Mouse (Mus musculus) retina, embryonic 14.5 days (tissue): ENCODE results near the gene Plcd1.

Experiments used
- DNase-seq: peaks from one replicate; pipeline ENCODE4 v3.0.0-alpha.2; 2015; ENCODE audit warnings: low spot score

The Plcd1 gene

DNA sequence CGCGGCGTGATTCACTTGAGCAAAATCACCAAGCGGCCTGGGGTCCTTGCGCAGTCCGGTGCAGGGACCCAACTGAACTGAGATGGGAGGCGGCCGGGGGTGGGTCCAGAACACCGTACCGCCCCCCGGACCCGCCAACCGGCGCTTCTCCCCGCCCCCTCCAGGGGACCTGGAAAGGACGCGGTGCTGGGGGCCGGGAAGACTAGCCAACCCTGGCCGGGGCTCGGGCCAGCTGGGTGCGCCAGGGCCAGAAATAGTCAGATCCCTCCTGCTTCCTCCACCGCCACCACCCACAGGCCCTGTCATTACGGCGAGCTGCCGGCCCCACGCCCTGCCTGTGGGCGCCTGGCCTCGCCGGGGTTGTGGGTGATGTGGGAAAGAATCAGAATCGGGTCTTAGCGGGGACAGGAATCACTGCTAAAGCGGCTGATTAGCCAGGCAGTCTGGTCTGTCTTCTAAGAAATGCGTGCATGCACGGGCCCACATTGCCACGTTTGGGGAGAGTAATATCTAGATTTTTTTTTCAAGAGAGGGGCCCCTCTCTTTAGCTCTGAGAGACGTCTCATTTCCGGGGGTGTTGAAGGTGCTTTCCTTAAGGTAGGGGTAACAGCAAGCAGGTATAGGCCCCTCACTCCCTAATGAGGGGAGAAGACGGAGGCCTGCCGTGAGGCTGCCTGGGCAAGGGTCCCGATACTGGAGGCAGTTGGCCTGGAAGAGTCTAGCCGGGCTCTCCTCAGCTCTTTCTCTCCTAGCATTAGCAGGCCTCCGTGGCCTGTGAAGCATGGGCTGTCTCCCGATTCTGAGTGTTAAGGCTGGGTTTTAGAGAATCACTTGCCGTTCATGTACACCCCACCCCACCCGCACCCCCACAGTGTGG lies at the start of gene Plcd1:
Plcd1 (minus strand) TSS at position 84 of the 877 bp plus-strand sequence.
- peak; percentile 65 for DNase-seq

DNA sequence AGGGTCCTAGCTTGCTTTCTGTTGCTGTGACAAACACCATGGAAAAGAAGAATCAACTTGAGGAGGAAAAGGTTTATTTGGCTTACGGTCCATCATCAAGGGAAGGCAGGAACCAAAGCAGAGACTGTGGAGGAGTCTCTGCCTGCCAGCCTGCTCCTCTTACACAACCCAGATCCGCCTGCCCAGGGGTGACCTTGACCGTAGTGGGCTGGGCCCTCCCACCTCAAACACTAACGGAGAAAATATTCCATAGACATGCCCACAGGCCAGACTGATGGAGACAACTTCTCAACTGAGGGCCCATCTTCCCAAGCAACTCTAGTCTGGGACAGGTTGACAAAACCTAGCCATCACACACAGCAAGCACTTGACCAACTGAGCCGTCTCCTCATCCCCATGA lies 48.8 kb upstream of the Plcd1 start:
- DNase-seq = no peak

DNA sequence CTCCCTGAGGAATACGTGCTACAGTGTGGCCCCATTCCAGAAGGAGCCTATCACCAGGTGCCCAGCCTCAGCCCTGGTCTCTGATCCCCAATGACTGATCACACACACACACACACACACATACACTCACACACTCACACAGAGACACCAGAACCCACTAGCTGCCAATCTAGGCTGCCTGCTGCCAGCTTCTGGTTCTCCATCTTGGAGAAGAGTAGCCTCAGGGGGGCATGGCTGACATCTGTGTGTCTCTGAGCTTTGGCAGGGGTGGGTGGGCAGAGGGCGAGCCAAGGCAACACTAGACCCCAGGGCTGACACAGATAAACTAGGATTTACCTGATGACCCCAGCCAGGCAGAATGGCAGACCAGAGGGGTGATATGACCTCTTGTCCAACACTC lies 45.5 kb upstream of the Plcd1 start:
- no peak for DNase-seq

DNA sequence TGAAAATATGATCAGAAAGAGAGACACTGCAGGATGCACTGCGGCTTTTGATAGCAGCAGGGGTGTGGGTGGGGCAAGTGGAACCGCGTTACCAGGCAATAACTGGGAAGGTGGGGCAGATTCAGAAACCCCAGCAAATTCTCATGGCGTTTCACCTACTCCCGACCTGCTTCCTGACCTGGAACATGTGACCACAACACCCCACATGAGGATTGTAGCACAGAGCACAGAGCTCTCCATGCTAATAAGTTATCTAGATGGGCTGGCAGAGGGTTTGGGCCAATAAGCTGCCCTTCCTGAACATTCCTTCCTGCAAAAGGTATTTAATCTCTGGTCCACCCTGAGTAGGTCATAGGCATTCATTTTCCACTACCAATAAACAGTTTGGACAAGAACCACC lies 37.4 kb upstream of the Plcd1 start:
- no peak for DNase-seq

DNA sequence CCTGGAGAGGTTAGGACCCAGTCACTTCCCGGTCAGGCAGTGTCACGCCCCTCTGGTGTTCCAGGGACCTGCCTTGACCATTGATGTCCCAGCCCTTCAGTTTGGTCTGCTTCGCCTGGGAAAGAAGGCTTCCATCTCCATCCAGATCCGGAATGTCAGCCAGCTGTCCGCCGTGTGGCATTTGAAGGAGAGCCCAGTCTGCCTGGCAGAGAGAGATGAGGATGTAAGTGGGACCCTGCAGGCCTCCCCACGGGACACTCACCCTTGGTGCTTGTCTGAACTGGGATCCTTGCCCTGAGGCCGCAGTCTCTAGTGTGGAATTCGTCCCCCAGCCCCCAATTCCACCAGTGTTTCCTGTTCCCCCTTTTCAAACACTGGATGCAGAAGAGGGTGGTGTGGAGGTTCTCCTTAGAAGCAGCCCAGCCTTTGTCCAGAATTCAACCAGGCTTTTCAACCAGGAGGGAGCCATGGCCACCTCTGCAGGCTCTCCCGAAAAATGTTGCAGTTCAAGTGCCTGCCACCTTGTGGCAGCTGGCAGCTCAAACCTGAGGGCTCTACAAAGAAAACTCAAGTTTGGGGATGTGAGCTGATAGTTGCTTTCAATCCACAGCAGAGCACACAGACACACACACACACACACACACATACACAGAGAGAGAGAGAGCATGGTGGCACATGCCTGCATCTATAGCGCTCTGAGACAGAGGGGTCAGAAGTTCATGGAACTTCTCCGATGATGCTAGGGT lies 35.3 kb upstream of the Plcd1 start:
- DNase-seq = peak; percentile 23

DNA sequence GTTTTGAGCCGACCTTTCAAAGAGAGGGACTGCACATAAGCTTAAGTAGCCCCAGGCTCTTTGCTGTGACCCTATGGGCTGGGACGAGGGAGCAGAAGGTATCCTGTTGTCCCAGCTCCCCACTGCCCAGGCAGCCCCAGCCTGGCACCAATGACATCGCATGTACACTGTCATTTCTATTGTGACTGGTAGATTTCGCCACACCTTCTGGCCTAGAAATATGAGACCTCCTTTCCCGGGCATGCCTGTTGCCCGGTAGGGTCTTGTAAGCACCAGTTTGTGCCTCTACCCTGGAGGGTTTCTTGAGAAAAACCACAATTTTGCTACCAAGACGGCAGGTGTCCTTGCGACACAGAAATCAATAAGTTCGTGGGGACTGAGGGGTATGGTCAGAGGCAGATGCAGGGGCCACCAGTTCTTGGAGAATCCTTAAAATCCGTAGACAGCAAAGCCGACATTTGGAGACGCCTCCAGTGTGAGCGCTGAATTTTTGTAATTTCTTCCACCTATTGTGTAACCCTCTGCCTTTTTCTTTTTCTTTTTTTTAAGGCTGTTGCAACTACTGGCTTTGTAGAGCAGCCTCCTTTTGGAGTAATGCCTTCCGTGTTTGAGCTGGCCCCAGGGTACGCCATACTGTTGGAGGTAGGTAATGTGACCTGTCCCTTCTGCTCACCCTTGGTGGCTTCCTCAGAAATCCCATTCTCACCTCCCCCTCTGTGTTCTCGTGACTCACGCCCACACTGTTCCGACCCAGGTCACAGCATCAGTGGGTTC lies 29.5 kb upstream of the Plcd1 start:
- DNase-seq = no peak

DNA sequence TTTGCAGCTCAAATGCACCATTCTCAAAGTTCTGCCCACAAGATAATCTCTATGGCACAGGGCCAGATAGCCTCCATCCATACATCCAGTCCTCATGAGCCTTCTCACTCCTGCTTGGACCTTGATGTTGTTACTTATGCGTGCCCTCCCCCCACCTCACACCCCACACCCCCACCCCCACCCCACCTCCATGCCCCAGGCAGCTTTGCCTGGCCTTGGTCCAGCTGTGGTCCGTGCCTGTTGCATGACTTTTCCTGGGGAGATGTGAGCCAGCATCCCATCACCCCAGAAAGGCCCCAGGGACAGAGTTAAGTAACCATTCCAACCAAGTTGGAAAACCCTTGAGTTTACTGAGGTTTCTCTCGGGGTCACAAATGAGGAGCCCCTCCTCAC lies 26.9 kb upstream of the Plcd1 start:
- DNase-seq = no peak

DNA sequence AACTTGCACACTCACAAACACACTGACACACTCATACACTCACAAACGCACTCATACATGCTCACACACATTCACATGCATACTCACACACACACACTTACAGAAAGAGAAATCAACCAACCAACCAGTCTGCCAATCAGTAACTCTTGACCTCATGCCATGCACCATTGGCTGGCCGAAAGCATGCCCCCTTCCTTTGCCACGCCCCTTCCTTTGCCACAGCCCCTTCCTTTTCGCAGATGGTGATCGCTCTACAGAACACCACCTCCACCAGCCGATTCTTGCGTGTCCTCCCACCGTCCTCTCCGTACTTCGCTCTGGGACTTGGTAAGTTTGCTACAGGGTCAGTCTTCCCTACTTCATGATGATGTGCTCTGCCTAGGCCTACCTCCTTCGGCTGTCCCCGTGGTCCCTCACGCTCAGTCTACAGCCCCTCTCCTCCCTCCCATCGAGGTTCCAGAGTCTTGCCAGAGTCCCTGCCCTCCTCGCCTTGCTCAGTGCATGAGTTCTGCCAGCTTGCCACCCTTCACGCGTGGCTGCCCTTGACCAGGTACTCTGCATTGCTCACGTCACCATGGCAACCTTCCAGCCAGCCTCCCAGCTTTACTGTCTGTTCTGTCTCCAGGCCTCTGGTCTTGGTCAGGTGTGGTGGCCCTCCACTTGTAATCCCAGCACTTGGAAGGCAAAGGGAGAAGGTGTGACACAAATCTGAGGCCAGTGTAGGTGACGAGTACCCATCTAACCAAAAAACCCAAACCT lies 26.3 kb upstream of the Plcd1 start:
- DNase-seq = no peak

DNA sequence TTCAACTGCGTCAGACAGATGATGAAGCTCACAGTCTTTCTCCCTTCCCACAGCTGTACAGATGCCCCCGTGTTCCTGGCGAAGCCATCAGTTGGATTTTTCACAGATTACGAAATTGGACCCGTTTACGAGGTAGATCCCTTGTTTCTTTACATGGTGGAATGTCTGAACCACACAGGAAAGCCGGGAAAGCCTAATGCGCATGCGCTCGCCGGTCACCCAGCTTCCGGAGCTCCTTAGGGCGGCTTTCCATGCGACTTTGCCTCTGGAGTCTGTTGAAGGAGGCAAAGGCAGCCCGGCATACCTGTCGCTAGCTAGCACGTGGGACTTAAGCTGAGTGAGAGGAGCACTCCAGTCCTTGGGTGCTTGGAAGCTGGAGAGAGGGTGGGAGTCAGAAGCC lies 21.6 kb upstream of the Plcd1 start:
- DNase-seq = no peak

DNA sequence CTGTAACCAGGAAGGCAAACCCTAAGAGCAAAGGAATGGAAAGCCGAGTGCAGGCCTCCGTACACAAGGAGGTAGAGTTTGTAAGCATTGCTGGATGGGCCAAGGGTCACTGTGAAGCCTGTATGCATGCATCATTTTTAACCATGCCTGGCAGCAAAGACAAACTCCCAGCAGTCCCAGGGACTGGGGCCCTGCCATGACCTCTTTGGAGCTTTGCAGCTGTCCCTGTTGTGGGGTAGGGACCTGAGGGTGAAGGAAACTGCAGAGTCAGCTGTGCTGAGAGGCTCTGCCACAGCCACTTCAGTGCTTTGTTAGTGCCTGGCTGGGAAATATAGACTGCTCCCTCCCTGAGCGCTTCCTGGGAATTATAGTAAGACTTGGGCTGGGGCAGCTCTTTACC lies 17.3 kb upstream of the Plcd1 start:
- DNase-seq = peak; percentile 55

DNA sequence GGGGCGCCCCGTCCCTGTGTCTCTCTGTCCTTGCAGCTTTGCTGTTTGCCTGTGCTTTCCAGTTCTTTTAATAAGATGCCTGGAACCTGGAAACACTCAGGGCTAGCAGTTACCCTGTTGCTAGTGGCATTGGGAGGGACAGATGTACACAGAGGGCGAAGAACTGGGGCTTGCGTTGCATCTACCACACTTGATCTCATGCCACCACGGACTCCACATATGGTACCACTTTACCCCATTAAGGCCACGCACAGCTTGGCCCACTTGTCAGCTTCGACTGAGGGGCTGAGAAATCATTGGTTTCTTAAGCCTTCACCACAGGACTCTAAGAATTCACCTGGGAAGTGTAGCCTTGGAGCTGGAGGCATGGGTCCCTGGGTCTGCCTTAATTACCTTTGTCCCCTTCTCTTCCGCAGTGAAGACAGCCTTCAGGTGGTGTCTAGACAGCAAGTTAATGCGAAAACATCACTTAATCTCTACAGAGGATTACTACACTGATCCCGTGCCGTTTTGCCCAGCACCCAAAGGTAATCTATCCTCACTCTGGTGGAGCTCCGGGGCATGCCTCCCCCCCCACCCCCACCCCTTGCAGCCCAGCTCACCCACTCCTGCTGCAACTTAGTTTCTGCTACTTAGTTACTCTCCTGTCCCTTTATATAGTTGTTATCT lies 16.5 kb upstream of the Plcd1 start:
- no peak for DNase-seq

DNA sequence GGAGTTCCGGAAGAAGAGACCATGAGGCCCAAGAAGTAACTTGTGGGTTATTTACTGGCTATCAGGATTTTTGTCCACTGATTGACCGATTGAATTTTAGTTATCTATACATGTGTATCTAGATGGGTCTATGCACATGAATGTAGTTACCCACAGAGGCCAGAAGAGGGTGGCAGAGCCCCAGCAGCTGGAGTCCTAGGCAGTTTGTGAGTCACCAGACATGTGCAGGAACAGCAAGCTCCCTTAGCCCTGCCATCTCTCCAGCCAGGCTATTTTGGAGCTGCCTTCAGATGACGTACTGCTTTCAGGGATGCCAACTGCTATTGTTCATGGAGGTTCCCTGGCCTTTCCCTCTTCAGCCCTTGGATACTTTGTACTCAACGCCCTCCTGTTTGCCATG lies 14.3 kb upstream of the Plcd1 start:
- DNase-seq = peak; percentile 52

DNA sequence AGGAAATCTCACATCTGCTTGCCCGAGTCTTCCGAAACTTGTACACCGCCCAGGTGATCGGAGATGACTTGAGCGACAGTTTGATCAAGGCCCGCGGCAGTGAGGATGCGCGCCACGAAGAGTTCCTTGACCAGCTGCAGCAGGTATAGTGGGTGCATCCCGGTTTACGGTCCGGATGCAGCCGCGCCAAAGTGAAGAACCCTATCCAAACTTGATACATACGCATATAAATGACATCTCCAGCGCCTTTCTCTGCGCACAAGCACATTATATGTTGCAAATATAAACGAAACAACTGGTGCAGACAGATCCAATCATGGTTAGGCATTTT lies 9.4 kb upstream of the Plcd1 start:
- DNase-seq = no peak

DNA sequence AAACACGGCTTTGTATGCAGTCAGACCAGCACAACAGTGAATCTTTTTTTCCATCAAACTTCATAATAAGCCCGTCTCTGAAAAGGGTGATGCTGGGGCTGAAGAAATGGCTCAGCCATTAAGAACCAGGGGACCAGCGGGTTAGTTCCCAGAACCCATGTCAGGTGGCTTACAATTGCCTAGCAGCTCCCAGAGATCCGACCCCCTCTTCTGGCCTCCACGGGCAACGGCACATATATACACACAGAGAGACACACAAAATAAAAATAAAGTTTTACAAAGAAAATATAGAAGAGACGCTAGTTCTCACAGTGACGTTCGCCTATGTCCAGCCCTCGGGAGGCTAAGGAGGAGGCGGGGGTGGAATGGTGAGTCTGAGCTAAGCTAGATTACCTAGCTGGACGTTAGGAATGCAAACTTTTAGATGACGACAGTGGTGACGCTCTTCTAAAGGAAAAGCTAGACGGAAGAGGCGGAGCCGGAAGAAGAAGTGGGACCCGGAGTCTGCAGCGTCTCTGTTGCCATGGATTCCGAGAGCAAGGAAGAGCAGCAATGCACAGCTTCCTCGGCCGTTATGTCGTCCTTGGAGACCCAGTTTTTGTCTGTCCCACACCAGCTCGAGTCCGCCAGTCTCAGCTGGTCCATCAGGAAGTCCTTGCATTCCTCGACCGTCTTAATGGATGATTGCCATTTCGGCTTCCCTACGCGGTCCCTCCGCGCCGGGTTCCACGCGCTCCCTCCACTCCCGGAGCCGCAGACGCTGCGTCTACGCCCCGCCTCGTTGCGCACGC lies 8.9 kb upstream of the Plcd1 start, which contains the start of gene Dlec1:
Dlec1 (plus strand) TSS at position 487 of the 791 bp plus-strand sequence.
- DNase-seq = peak; percentile 82

DNA sequence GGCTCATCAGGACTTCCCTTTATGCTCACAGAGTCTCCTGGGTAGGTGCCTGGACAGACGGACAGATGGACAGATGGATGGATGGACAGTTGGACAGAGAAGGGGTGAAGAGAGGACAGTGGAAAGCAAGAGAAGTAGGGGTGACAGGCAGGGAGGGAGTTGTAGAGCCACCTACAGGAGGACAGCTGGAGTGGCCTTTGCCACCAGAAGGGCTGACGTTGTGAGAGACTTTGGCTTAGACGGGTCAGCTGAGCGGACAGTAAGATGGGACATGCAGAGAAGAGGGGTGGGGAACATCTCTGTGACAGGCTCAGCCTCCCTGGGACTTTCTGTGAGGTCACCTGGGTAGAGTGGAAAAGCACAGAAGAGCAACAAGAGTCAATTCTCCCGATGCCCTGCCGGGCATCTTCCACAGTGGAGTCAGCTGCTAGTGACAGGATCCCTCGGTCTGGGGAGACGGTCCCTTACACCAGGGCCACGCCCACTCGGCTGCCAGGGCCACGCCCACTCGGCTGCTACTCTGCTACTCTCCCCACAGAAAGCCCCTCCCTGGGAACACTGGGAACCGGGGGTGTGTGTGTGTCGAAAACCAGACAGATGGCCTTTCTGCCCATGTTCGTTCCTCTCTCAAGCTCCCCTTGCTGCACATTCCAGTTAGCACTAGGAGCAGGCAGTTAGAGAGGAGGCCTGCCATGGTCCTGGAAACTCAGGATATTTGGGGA lies 7.0 kb upstream of the Plcd1 start:
- DNase-seq = peak; percentile 69

DNA sequence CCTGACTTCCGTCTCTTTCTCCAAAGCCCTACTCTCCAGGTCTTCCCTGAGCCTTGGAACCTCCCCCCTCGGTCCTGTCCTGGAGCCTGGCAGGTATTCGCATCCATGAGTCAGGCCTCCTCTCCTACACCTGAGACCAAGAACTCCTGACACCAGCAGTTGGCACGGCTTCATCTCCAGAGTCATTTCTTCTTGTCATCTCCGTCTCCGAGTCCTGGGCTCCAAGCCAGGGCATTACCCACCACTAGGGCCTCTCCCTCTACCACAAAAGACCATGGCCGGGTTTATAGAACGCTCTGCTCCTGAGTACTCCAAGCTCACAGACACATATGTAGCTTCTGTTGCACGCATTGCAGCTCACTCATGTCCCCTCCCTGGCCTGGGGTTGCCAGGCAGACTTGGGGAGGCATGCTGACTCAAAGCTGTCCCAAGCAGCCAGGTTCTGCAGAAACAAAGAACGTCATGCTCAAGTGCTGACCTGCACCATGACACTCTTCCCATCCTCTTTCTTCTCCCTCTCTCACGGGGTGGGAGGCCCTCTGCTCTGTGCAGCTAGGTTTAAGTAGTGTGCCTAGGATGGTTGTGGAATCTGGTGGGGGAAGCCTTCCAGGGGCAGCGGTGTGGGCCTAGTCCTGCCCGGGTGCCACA lies 1.3 kb upstream of the Plcd1 start:
- no peak for DNase-seq

DNA sequence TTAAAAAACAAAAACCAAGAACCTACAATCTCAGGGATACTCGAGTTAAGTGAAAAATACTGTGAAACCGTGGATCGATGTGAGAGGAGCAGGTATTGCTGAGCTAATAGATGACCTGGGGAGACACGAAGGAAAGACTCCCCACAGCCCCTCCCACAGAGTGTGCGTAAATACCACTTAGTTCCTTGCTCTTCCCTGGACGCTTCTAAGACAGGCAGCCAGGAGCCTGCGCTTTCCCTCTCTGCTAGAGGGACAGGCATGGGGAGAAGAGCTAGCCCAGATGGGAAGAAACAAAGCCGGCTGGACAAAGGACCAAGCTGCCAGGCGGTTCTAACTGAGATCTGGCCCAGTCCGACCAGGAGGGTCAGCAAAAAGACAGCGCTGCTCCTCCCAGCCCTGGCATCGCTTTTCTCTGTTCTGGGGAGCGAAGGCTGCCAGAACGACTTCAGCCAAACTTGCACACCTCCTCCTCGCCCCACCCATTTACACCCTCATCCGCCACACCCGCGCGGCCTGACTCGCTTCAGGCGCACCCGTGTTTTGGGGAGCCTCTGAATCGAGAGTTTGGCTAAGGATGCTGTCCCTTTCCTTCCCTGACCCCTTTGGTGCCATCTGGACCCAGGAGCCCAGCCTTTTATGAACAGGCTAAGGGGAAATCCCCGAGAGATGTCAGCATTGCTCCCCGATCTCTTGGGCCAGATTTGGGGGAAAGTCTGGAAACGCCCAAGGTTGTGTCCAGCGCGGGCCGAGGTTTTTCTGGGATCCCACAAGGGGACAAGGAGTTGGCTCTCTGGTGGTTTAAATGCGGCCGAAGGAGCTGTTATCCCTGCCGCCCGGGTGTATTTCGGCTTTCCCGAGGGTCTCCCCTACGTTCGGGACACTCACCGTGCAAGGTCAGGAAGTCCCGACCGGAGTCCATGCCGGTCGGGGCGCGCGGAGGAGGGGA lies 556 bp downstream of the Plcd1 start:
- no peak for DNase-seq
